Mouse (Mus musculus): Measurements from ENCODE around the gene Sbno2. TPM values are rescaled to one million over a fixed set of nuclear protein-coding genes. Genes with fewer than 3 reads are reported as not detected.
"Not testable (repeated sequence)": the region's sequence is repeated elsewhere in the genome, so short reads cannot be mapped to it uniquely, and the experiment has no call there.

The Sbno2 gene
- total RNA-seq, 2 experiments from 2014 or later, result 6.2 to 6.3 TPM

GRCm38 (mm10) chr10:80072623-80073489 is 32.5 kb downstream of the Sbno2 start:
- intact Hi-C loops (cut with DNase I; ENCODE audit: low total_unique reads), result no loop called here
- no peak for DNase-seq

GRCm38 (mm10) chr10:80071516-80071900 is 33.9 kb downstream of the Sbno2 start:
- intact Hi-C loops (cut with DNase I; ENCODE audit: low total_unique reads), result no loop called here
- no peak for DNase-seq

DNA sequence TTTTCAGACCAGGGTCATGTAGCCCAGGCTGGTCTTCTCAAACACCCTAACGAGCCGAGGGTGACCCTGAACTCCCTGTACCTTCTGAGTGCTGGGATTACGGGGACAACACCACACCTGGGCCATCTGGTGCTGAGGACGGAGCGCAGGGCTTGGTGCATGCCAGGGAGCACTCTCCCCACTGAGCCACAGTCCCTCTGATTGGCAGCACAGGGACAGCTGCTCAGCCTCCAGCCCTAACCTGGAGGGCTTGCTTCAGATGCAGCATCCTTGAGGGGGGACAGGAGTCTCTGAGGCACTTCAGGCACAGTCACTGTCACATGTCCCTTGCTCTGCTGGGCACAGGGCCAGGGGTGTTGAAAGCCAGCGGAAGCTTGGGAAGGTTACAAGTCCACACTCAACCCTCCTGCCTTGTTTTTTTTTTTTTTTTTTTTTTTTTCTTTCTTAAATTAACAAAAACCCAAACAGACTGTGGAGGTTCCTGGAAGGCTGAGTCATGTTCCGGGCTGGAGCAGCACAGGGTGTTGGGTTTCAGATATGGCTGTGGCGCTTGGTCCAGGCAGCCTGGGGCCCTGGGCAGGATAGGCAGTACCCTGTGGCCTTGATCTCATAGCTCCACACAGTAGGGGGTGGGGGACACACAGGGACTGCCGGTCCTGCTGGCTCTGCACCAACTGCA is 34.4 kb downstream of the Sbno2 start:
- intact Hi-C loops (cut with DNase I; ENCODE audit: low total_unique reads), result no loop called here
- peak; percentile 86 for DNase-seq

- no peak for DNase-seq
- intact Hi-C loops (cut with DNase I; ENCODE audit: low total_unique reads), result no loop called here
These were observed 35.4 kb downstream of the Sbno2 start for GRCm38 (mm10) chr10:80069948-80070450.

DNA sequence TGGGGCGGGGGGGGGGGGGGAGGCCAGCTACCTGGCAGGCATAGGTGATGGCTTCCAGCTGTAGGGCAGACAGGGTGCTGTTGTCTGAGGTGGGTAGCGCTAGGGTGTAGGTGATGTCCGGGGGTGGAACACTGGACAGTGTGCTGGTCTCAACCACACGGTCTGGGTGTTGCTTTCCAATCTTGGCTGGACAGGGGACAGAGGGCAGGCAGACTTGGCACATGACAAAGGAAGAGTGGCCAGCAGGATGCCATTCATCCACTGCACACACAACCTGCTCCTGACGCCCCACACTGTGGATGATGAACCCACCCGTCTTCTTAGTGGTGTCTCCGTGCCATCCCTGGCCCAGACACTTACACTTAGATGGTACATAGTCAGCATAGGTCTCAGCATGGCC is 36.1 kb downstream of the Sbno2 start:
- DNase-seq, result no peak
- intact Hi-C loops (cut with DNase I; ENCODE audit: low total_unique reads), result no loop called here

DNA sequence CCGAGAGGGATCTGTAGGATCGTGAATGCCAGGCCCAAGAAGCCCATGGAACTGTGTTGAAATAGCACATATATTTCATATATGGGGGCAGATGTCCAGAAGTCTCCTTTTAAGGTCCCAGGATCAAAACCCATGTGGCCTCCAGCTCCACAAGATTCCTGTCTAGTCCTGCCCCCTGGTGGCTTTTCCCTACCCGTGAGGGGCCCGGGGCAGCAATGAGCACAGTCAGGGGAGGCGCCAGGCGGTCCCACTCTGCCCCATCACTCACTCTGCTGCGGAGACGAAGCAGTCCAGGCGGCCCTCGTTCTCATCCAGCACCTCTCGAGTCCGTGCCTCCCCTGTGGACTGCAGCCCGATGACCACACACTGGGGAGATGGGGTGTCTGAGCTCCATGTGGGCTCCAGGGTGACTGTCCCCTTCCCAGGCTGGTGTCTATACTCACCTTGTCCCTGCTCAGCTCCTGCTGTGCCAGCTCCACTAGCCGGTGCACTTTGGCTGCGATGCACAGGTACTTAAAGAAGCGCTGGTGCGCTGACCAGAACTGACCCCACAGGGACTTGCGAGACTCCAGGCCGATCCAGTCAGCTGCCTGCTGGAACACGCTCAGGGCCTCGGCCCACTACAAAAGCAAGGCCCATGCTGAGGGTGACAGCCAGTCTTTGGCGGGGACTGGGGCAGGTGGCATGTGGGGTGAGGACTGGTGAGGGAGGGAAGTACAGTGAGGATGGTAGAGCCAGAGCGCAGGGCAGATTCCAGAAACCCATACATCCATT is 41.3 kb downstream of the Sbno2 start:
- intact Hi-C loops (cut with DNase I; ENCODE audit: low total_unique reads), result loop anchor here (5.0 kb wide), 1 partner anchor 33 kb away; no protein-coding TSS in a partner anchor
- DNase-seq, result no peak

- intact Hi-C loops (cut with DNase I; ENCODE audit: low total_unique reads), result loop anchor here (5.0 kb wide), 1 partner anchor 34 kb away; no protein-coding TSS in a partner anchor
These were observed 42.3 kb downstream of the Sbno2 start for GRCm38 (mm10) chr10:80063104-80063503.

GRCm38 (mm10) chr10:80057683-80058326 is 47.6 kb downstream of the Sbno2 start:
- no peak for DNase-seq
- intact Hi-C loops (cut with DNase I; ENCODE audit: low total_unique reads), result loop anchor here (5.0 kb wide), 1 partner anchor 54 kb away; no protein-coding TSS in a partner anchor

More at GRCm38 (mm10) chr10:80063104-80063503, 42.3 kb downstream of the Sbno2 start:
- no peak for DNase-seq

GRCm38 (mm10) chr10:80056976-80057682 is 48.2 kb downstream of the Sbno2 start:
- intact Hi-C loops (cut with DNase I; ENCODE audit: low total_unique reads), result loop anchor here (5.0 kb wide), 1 partner anchor 55 kb away; no protein-coding TSS in a partner anchor
- no peak for DNase-seq

GRCm38 (mm10) chr10:80056506-80056905 is 48.9 kb downstream of the Sbno2 start:
- intact Hi-C loops (cut with DNase I; ENCODE audit: low total_unique reads), result loop anchor here (5.0 kb wide), 1 partner anchor 56 kb away; no protein-coding TSS in a partner anchor
- DNase-seq, result no peak

GRCm38 (mm10) chr10:80055891-80056290 is 49.5 kb downstream of the Sbno2 start:
- DNase-seq, result no peak
- intact Hi-C loops (cut with DNase I; ENCODE audit: low total_unique reads), result loop anchor here (5.0 kb wide), 1 partner anchor 56 kb away; no protein-coding TSS in a partner anchor

- no peak for DNase-seq
- intact Hi-C loops (cut with DNase I; ENCODE audit: low total_unique reads), result loop anchor here (5.0 kb wide), 1 partner anchor 57 kb away; no protein-coding TSS in a partner anchor
These were observed 50.0 kb downstream of the Sbno2 start for GRCm38 (mm10) chr10:80055364-80055763.

- intact Hi-C loops (cut with DNase I; ENCODE audit: low total_unique reads), result loop anchor here (5.0 kb wide), 1 partner anchor 57 kb away; no protein-coding TSS in a partner anchor
- not testable (repeated sequence) for DNase-seq
These were observed 50.5 kb downstream of the Sbno2 start for GRCm38 (mm10) chr10:80054911-80055310.

DNA sequence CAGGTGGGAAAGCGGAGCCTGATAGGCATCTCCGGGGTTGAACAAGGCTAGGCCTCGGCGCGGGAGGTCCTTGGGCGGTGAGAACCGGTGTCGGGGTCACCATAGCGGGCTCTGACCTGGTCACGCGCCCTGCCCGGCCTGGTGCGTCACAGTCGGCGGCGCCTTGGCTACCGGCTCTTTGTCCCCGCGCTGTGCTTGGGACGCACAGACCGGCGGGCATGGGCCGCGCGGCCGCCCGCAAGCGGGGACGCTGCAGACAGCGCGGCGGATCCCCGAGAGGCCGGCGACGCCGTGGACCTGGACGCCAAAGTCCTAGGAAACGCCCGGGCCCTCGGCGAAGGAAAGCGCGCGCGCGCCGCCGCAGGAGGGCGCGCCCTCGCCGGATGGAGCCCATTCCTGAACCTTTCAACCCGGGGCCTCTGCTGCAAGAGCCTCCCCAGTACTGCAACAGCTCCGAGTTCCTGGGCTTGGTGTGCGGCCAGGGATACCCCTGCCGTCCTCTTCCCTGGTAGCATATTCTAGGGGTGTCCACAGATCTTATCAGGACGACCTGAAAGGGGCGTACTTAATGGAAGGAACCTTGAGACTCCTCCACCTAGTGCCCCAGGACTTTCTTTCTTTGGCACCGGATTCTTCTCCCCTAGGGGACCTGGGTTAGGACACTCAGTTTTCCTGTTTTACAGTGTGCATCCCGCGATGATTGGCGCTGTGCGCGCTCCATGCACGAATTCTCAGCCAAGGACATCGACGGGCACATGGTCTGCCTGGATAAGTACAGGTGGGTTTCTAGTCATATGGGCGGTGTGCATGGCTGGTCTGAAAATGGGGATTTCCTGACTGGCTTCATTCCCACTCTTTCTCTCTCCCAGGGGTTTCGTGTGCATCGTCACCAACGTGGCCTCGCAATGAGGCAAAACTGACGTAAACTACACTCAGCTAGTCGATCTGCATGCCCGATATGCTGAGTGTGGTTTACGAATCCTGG is 51.2 kb downstream of the Sbno2 start:
- intact Hi-C loops (cut with DNase I; ENCODE audit: low total_unique reads), result no loop called here
- peak; percentile 75 for DNase-seq

DNA sequence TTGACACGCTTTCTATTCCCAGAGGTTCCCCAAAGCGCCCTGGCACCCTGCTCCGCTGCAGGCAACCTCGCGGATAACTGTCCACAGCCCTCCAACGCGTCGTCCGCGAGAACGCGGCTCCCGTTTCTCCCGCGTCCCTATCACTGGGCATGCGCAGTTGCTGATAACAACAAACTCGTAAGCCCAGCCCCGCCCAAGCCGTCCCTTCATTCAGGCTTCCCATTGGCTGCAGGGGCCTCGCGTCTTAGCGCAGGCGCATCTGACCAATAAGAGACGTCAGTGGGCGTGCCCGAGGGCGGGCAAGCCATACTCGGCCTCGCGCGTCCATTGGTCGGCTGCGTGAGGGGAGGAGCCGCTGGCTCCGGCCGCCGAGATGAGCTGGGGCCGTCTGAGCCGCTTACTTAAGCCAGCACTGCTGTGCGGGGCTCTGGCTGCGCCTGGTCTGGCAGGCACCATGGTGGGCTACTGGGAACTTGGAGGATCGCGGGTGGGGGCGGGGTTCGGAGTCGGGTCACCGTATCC is 52.1 kb downstream of the Sbno2 start:
- intact Hi-C loops (cut with DNase I; ENCODE audit: low total_unique reads), result no loop called here
- peak; percentile 100 for DNase-seq

- intact Hi-C loops (cut with DNase I; ENCODE audit: low total_unique reads), result no loop called here
- no peak for DNase-seq
These were observed 53.0 kb downstream of the Sbno2 start for GRCm38 (mm10) chr10:80052374-80052764.

Measured in gastrocnemius, postnatal 14 days (tissue).